Mouse (Mus musculus): ENCODE results near the gene Fbxo46.

DNA sequence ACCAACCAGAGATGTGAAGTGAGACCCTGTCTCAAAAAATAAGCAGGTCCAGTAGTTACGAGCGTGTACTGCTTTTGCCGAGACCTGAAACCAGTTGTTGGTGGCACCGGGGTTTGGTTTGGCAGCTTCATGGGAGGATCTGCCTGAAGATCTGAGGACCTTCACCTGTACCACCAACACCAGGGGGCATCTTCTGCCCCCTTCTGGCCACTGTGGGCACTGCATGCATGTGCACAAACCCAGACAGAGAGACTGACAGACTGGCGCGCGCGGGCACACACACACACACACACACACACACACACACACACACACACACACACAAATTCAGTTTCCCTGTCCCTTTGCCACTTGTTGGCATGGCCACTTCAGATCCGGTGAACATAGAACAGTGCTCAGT, 46.2 kb upstream of the Fbxo46 start:
- peak; percentile 34 for TF ChIP-seq CTCF (conservative IDR thresholded peaks at IDR 0.05; ENCODE audit: low read length)
- no peak for TF ChIP-seq NANOG (IDR thresholded peaks at IDR 0.05; ENCODE audit: borderline replicate concordance, low read length)
- no peak for TF ChIP-seq POU5F1 (IDR thresholded peaks at IDR 0.05; ENCODE audit: borderline replicate concordance, low read length)
